Mouse (Mus musculus): ENCODE data around the gene Wdr86. TPM values are rescaled to one million over a fixed set of nuclear protein-coding genes. Genes with fewer than 3 reads are reported as not detected.
A peak's percentile ranks its signal among the peaks of the same experiment; 100 is the strongest.
"Not testable (repeated sequence)": the region's sequence is repeated elsewhere in the genome, so short reads cannot be mapped to it uniquely, and the experiment has no call there.

The Wdr86 gene
- 7.7 and 9.6 TPM in 2 replicates for polyA plus RNA-seq (2014; fragmentation: Nextera tagmentation; extraction: Ambion mirVana)

- Histone ChIP-seq H3K4me1 (ENCODE audit: control insufficient read depth in 2 of 2, insufficient read depth in 2 of 2, low read length in 2 of 2) (peaks cover 13 to 34% of the 10 kb centered on the region in 2 experiments), H3K27me3 (ENCODE audit: control insufficient read depth, insufficient read depth, low read length) (peaks cover 13% of the 10 kb centered on the region), H3K9ac (ENCODE audit: low read length) (peak within 1 kb of the TSS; percentile 69), H3K9me3 (ENCODE audit: control insufficient read depth, low read length) (no peaks in the 10 kb centered on the region), H3K4me3 (ENCODE audit: control insufficient read depth in 1 of 2, insufficient read depth in 1 of 2, low read depth in 1 of 2, low read length in 2 of 2) (peak within 1 kb of the TSS; percentile 43 to 48), H3K4me2 (ENCODE audit: low read length) (peak within 1 kb of the TSS; percentile 66), H3K36me3 (ENCODE audit: control insufficient read depth, insufficient read depth, low read length) (no peaks in the 10 kb centered on the region), H3K27ac (replicated peaks in 1 of 2; ENCODE audit: control insufficient read depth in 1 of 2, insufficient read depth in 1 of 2, low read depth in 2 of 2, low read length in 2 of 2) (no peak within 1 kb of the TSS; a peak in 1 of 4 replicates)
- WGBS: under 1% methylated on average over 23 of the region's 23 CpGs
- no peak; the same call in 1 of the 2 replicates for ATAC-seq (ENCODE audit: insufficient number of reproducible peaks, insufficient read depth, low FRiP score, low read depth)
These were observed at the start of gene Wdr86 for GRCm38 (mm10) chr5:24730488-24730871. Gene Wdr86 (minus strand): TSS chr5:24730727.

GRCm38 (mm10) chr5:24779881-24780512 is 49.5 kb upstream of the Wdr86 start:
- Histone ChIP-seq H3K36me3 (ENCODE audit: control insufficient read depth, insufficient read depth, low read length) (no peaks in the 10 kb centered on the region), H3K4me2 (ENCODE audit: low read length) (no peak overlapping the region), H3K4me3 (ENCODE audit: control insufficient read depth in 1 of 2, insufficient read depth in 1 of 2, low read depth in 1 of 2, low read length in 2 of 2) (no peak overlapping the region), H3K27me3 (ENCODE audit: control insufficient read depth, insufficient read depth, low read length) (no peaks in the 10 kb centered on the region), H3K4me1 (ENCODE audit: control insufficient read depth in 2 of 2, insufficient read depth in 2 of 2, low read length in 2 of 2) (peaks cover 2 to 4% of the 10 kb centered on the region in 2 experiments; a peak in 1 of 4 replicates), H3K9ac (ENCODE audit: low read length) (no peak overlapping the region), H3K9me3 (ENCODE audit: control insufficient read depth, low read length) (0 out of 2 replicates have a peak, but pooled peaks cover 2% of the 10 kb centered on the region), H3K27ac (replicated peaks in 1 of 2; ENCODE audit: control insufficient read depth in 1 of 2, insufficient read depth in 1 of 2, low read depth in 2 of 2, low read length in 2 of 2) (no peak overlapping the region)
- no peak for ATAC-seq (ENCODE audit: insufficient number of reproducible peaks, insufficient read depth, low FRiP score, low read depth)
- WGBS: 46% methylated on average over 15 of the region's 15 CpGs

DNA sequence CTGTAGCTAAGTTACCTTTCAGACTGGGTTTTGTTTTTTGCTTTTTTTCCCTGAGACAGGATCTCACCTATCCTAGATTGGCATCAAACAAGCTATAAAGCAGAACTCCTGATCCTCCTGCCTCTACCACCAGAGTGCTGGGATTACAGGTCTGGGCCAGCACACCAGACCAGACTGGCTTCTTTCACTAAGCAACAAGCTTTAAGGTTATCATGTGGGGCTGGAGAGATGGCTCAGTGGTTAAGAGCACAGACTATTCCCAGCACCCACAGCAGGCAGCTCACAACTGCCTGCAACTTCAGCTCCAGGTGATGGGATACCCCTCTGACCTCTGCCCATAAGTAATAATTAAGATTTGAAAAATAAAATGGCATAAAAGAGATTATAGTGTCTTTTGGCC is 48.8 kb upstream of the Wdr86 start:
- Histone ChIP-seq H3K4me2 (ENCODE audit: low read length) (no peak overlapping the region), H3K36me3 (ENCODE audit: control insufficient read depth, insufficient read depth, low read length) (no peaks in the 10 kb centered on the region), H3K27ac (replicated peaks in 1 of 2; ENCODE audit: control insufficient read depth in 1 of 2, insufficient read depth in 1 of 2, low read depth in 2 of 2, low read length in 2 of 2) (no peak overlapping the region), H3K4me1 (ENCODE audit: control insufficient read depth in 2 of 2, insufficient read depth in 2 of 2, low read length in 2 of 2) (peaks cover 2 to 4% of the 10 kb centered on the region in 2 experiments; a peak in 1 of 4 replicates), H3K9me3 (ENCODE audit: control insufficient read depth, low read length) (no peaks in the 10 kb centered on the region), H3K9ac (ENCODE audit: low read length) (no peak overlapping the region), H3K27me3 (ENCODE audit: control insufficient read depth, insufficient read depth, low read length) (no peaks in the 10 kb centered on the region), H3K4me3 (ENCODE audit: control insufficient read depth in 1 of 2, insufficient read depth in 1 of 2, low read depth in 1 of 2, low read length in 2 of 2) (no peak overlapping the region)
- no peak for ATAC-seq (ENCODE audit: insufficient number of reproducible peaks, insufficient read depth, low FRiP score, low read depth)

DNA sequence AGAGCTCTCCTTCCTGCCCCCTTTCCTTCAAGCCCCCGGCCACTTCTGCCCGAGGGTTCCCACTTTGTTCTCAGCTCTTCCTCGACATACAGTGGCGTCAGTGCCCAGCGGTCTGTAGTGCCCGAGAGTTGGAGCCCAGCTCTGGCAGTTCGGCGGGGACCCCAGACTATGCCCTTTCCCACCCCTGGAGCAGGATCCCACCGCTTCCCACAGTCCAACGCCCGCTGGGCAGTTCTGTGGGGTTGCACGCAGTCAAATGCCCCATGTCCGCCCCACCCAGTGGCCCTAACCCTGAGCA is 48.3 kb upstream of the Wdr86 start:
- H3K4me2 ChIP-seq (ENCODE audit: low read length): peak overlapping the region; percentile 26
- H3K4me1 ChIP-seq (ENCODE audit: control insufficient read depth in 2 of 2, insufficient read depth in 2 of 2, low read length in 2 of 2): peaks cover 2 to 4% of the 10 kb centered on the region in 2 experiments; a peak in 1 of 4 replicates
- WGBS: 48% methylated on average over 13 of the region's 13 CpGs
- H3K9me3 ChIP-seq (ENCODE audit: control insufficient read depth, low read length): no peaks in the 10 kb centered on the region
- no peaks in the 10 kb centered on the region for H3K36me3 ChIP-seq (ENCODE audit: control insufficient read depth, insufficient read depth, low read length)
- H3K27me3 ChIP-seq (ENCODE audit: control insufficient read depth, insufficient read depth, low read length): no peaks in the 10 kb centered on the region
- H3K9ac ChIP-seq (ENCODE audit: low read length): peak overlapping the region; percentile 3
- H3K27ac ChIP-seq (replicated peaks in 1 of 2; ENCODE audit: control insufficient read depth in 1 of 2, insufficient read depth in 1 of 2, low read depth in 2 of 2, low read length in 2 of 2): no peak overlapping the region
- ATAC-seq (ENCODE audit: insufficient number of reproducible peaks, insufficient read depth, low FRiP score, low read depth): no peak; the same call in 1 of the 2 replicates
- no peak overlapping the region for H3K4me3 ChIP-seq (ENCODE audit: control insufficient read depth in 1 of 2, insufficient read depth in 1 of 2, low read depth in 1 of 2, low read length in 2 of 2)

- H3K4me1 ChIP-seq (ENCODE audit: control insufficient read depth in 2 of 2, insufficient read depth in 2 of 2, low read length in 2 of 2): peaks cover 2 to 4% of the 10 kb centered on the region in 2 experiments; a peak in 1 of 4 replicates
- H3K27ac ChIP-seq (replicated peaks in 1 of 2; ENCODE audit: control insufficient read depth in 1 of 2, insufficient read depth in 1 of 2, low read depth in 2 of 2, low read length in 2 of 2): no peak overlapping the region
- no peaks in the 10 kb centered on the region for H3K36me3 ChIP-seq (ENCODE audit: control insufficient read depth, insufficient read depth, low read length)
- no peaks in the 10 kb centered on the region for H3K9me3 ChIP-seq (ENCODE audit: control insufficient read depth, low read length)
- no peak for ATAC-seq (ENCODE audit: insufficient number of reproducible peaks, insufficient read depth, low FRiP score, low read depth)
- H3K4me3 ChIP-seq (ENCODE audit: control insufficient read depth in 1 of 2, insufficient read depth in 1 of 2, low read depth in 1 of 2, low read length in 2 of 2): no peak overlapping the region
- 21% methylated on average over 17 of the region's 17 CpGs for WGBS
- H3K27me3 ChIP-seq (ENCODE audit: control insufficient read depth, insufficient read depth, low read length): no peaks in the 10 kb centered on the region
- H3K4me2 ChIP-seq (ENCODE audit: low read length): peak overlapping the region; percentile 26
- H3K9ac ChIP-seq (ENCODE audit: low read length): peak overlapping the region; percentile 3
These were observed 47.7 kb upstream of the Wdr86 start for GRCm38 (mm10) chr5:24778082-24778842.

- Histone ChIP-seq H3K9me3 (ENCODE audit: control insufficient read depth, low read length) (no peaks in the 10 kb centered on the region), H3K27ac (replicated peaks in 1 of 2; ENCODE audit: control insufficient read depth in 1 of 2, insufficient read depth in 1 of 2, low read depth in 2 of 2, low read length in 2 of 2) (no peak overlapping the region), H3K4me2 (ENCODE audit: low read length) (no peak overlapping the region), H3K27me3 (ENCODE audit: control insufficient read depth, insufficient read depth, low read length) (no peaks in the 10 kb centered on the region), H3K9ac (ENCODE audit: low read length) (no peak overlapping the region), H3K4me3 (ENCODE audit: control insufficient read depth in 1 of 2, insufficient read depth in 1 of 2, low read depth in 1 of 2, low read length in 2 of 2) (no peak overlapping the region), H3K4me1 (ENCODE audit: control insufficient read depth in 2 of 2, insufficient read depth in 2 of 2, low read length in 2 of 2) (peaks cover 2 to 4% of the 10 kb centered on the region in 2 experiments; a peak in 1 of 4 replicates), H3K36me3 (ENCODE audit: control insufficient read depth, insufficient read depth, low read length) (no peaks in the 10 kb centered on the region)
- WGBS: 64% methylated on average over 4 of the region's 4 CpGs
- ATAC-seq (ENCODE audit: insufficient number of reproducible peaks, insufficient read depth, low FRiP score, low read depth): no peak
These were observed 46.2 kb upstream of the Wdr86 start for GRCm38 (mm10) chr5:24776681-24777080.

DNA sequence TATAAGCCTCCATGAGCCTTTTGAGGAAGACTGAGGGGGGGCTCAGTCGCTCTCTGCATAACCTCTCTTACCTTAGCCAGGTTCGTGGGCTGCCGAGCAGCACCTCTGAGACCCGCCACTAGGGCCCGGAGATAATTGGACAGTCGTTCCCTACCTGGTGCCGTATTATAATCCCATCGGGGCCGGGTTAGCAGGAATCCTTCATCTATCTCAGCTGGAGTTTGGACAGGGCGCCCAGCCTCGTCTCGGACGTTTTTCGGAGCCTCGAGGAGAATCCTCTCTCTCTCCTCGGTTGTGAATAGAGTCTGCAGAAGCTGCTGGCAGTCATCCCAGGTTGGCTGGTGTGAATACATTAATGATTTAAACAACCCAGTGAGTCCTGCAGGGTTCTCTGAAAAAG is 44.0 kb upstream of the Wdr86 start:
- not testable (repeated sequence) for H3K9ac ChIP-seq (ENCODE audit: low read length); ATAC-seq (ENCODE audit: insufficient number of reproducible peaks, insufficient read depth, low FRiP score, low read depth); H3K27ac ChIP-seq (replicated peaks in 1 of 2; ENCODE audit: control insufficient read depth in 1 of 2, insufficient read depth in 1 of 2, low read depth in 2 of 2, low read length in 2 of 2); H3K4me2 ChIP-seq (ENCODE audit: low read length); H3K9me3 ChIP-seq (ENCODE audit: control insufficient read depth, low read length); H3K36me3 ChIP-seq (ENCODE audit: control insufficient read depth, insufficient read depth, low read length); H3K4me3 ChIP-seq (ENCODE audit: control insufficient read depth in 1 of 2, insufficient read depth in 1 of 2, low read depth in 1 of 2, low read length in 2 of 2); H3K4me1 ChIP-seq (ENCODE audit: control insufficient read depth in 2 of 2, insufficient read depth in 2 of 2, low read length in 2 of 2); H3K27me3 ChIP-seq (ENCODE audit: control insufficient read depth, insufficient read depth, low read length)
- WGBS: 90% methylated on average over 16 of the region's 16 CpGs

All from heart, embryonic 14.5 days (tissue).